Mouse (Mus musculus): ENCODE measurements around the gene Xlr4a. TPM values are rescaled to one million over a fixed set of nuclear protein-coding genes. Genes with fewer than 3 reads are reported as not detected.
"Not testable (repeated sequence)": the region's sequence is repeated elsewhere in the genome, so short reads cannot be mapped to it uniquely, and the experiment has no call there.

The Xlr4a gene
- total RNA-seq (2021) = 1 to 10 TPM in 1 of 2 experiments, not detected in 1; 1.0 TPM

DNA sequence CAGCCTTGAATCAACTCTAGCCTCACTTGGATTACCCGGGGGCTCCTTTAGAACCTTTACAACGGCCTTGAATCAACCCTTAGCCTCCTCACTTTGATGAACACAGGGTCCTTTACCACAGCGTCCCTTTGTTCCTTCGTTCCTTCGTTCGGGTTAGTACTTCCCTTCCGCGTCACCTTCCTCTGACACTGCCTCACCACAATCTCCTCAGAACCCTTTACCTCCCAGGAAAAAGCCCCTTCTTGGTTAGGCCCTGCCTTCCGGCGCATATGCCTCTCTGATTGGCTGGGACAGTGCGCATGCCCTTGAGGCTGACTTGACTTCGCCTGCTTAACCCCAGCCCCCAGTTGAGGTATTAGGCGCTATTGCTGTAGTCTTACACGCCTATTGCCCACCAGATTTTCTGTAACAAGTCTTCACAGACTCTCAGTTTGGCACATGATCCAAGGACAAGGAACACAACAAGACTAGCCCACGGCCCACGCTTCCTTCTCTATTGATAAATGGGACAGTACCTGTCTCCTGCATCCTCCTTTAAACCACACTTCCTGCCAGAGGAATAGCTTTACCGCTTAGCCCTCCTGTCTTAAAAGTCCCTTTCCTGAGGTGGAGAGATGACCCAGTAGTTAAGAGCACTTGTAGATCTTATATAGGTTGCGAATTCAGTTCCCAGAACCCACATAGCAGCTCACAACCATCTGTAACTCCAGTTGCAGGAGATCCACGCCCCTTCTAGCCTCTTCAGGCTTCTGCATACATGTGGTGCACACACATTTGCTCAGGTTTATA is at the start of gene Xlr4a:
TSS of gene Xlr4a (minus strand) at position 212 of the 789 bp plus-strand sequence.
- not testable (repeated sequence) for DNase-seq

DNA sequence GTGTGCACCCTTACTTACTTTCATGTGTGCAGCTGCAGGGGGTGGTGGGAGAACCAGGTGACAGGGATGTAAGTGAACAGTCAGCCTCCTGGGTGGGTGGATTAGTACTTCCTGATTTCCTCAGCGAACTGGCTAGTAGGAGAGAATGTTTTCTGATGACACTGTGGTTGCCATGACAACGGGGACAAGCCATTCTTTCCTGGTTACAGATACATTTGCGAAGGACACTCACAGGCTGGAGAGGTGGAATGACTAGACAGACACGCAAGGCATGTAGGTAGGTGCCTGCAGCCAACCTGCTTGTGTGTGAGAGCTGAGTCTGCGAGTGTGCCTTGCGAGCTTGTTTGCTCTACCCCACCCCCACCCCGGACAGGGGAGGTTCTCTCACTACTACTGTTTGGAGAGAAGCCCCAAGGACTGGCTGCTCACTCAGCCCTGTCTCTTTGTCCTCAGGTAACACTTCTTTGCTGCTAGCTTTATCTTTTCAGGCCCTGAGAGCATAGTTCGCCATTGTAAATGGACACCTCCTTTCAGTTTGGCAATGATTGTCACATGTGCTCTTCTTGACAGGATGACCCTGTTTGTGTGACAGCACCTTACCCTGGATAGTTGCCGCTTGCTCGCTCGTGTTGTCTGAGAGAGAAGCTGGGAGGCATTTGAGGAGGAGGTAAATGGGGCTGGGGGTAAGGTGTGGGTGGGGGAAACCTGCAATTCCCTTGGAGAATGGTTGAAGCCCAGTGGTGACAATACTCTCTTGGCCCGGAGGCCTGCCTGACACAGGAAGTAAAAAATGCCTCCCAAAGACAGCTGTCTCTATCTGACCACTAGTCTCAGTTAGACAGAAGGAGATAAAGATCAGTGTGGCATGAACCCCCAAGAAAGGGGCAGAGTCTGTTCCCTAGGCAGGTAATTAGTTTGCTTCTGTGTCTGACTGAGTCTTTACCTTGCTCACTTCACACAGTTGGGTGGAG is 40.9 kb upstream of the Xlr4a start:
- not testable (repeated sequence) for DNase-seq

DNA sequence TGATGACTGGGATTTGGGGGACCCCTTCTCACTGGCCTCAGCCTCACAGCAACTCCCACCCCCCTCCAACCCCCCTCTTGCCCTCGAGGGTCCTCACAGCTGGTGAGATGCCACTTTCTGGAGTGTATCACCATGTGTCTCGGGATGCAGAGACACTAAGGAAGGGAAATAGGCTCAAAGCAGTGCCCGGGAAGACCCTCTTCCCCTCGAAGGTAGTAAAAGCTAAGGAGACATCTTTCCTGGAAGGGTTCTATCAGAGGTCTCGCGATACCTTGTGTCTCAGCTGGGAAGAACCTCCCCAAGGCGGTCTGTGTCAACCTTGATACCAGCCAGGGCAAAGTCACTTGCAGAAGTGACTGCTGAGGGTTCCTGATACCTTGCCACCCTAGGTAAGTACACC is 34.5 kb upstream of the Xlr4a start, which contains the start of gene Gm14685:
TSS of gene Gm14685 (plus strand) at position 301 of the 400 bp plus-strand sequence.
- DNase-seq = not testable (repeated sequence)

DNA sequence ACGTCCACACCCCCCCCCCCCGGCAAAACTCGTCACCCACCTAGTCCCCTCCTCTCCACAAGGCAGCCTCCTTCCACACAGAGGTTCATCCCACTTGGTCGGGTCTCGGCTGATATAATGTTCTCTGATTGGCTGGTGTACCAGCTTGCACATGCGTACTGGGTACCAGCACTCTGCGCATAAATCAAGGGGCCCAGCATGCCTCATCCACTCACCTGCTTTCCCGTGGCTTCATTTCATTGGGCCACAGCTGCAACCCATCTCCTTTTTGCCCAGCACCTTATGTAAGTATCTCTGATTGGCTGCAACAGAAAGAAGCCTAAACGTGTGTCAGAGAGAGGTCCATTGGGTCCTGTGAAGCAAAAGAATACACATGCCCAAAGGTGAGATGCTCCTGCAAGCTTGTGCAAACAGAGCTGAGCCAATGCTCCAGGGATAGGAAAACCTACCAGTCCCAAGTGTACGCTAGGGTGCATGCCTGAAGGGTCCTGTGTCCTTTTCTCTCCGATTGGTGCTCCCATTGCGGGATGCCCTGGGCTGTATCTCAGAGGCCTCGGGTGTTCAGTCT is 14.7 kb upstream of the Xlr4a start, which contains the start of gene Xlr3a:
TSS of gene Xlr3a (minus strand) at position 155 of the 568 bp plus-strand sequence.
- DNase-seq = not testable (repeated sequence)

DNA sequence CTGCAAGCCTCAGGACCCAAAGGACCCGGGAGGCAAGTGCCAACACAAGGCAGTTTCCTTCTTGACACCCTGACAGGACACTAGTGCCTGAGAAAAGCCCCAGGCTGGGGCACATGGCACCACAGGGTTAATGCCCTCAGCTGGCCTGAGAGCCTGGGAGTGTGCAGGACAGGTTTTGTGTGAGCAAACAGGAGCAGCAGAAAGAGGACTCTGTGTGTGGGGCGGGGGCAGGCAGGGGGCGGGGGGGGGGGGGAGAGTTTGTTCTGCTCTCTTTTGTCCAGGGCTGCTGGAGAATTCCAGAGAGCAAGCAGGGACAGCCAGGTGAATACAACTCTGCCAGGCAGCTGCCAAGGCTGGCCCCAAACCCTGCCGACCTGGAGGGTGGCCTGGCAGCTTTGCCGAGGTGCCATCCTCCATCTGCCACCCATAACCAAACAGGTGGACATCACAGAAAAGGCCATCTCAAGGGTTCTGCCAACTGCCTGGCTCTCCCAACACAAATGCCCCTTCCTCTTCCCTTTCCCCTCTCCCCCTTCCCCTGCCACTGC is 15.4 kb downstream of the Xlr4a start:
- DNase-seq = not testable (repeated sequence)

DNA sequence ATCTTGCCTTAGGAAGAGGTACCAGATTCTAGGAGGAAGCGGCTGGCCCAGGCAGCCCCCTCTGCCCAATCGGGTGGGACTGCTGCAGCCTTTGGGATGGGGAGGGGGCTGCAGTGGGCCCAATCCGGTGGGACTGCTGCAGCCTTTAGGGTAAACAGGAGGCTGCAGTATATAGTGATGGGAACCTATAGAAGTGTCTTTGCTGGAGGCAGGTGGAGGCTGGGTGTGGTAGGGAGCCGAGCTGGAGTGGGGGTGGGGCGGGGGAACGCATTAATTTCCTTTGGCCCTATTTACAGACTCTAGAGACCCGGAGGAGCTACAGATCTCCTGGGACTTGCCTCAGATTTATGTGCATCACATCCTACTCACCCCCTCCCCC is 17.9 kb downstream of the Xlr4a start, which contains the start of gene Pnma3:
TSS of gene Pnma3 (plus strand) at position 373 of the 379 bp plus-strand sequence.
- no peak for DNase-seq

DNA sequence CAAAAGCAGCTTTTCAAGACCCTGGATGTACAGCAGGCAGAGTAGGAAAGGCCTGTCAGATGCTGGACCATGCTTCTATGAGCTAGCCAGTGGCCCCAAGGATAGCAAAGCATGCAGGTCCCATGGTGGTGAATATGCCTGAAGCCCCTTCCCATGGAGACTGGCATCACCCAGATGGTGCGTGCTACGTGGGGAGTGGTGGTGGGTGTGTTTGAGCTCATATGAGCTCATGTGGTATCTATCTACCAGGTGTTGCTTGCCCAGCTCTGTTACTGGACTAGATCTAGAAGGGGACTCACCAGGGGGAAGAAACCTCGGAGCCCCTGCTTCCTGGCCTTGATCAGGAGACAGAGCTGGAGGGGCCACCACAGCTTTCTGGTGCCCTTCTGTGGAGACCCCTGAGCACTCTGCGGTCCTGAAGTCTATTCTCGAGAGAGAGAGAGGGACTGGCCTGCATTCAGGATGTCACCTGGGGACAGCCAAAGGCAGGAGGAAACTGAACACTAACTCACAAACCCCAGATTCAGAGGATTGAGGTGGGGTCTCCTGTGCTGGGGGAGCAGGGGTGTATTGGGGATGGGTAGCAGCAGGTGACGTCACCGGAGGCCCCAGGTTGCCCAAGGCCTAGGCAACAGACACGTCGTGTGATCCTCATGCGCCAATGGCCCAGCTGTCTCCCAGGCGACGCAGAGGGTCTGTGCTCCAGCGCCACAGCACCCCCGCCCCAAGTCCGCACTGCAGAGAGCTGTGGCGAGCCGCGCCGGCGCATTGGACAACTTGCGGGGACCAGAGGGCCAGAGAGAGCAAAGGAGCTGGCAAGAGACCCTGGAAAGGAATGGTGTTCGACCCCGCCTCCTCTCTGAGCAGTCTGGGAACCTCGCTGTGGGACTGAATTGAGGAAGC is 18.5 kb downstream of the Xlr4a start:
- no peak for DNase-seq

DNA sequence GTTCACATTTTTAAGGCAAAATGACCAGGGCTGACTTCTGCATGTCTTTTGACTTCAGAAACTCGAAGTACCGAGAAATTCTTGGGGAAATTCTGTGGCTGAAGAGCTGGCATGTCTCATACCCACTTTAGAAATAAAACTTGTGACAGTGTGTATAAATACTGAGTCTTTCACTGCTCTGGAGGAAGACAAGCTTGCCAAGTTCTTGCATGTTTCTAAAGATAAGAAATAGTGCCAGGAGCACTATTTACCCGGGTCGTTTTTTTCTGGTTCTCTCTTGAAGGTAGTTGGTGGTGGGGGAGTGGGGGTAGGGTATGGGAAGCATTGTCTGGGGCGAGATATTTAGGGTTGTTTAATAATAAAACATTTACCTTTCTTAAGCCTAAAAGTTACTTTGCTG is 20.0 kb downstream of the Xlr4a start:
- no peak for DNase-seq

DNA sequence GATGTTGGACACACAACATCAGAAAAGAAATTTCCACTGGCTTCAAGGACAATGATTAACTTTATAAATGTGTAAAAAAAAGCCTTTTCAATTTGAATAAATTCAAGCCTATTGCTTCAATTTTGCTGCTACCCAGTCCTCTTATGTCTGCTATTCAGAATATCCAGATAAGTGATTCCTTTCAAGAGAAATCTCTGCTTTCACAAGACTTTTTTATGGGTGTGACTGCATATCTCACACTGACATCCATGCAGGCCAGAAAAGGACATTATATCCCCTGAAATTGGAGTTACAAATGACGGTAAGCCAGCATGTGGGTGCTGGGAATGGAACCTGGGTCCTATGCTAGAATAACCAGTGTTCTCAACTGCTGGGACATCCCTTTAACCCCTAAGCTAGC is 20.8 kb downstream of the Xlr4a start:
- DNase-seq = no peak

DNA sequence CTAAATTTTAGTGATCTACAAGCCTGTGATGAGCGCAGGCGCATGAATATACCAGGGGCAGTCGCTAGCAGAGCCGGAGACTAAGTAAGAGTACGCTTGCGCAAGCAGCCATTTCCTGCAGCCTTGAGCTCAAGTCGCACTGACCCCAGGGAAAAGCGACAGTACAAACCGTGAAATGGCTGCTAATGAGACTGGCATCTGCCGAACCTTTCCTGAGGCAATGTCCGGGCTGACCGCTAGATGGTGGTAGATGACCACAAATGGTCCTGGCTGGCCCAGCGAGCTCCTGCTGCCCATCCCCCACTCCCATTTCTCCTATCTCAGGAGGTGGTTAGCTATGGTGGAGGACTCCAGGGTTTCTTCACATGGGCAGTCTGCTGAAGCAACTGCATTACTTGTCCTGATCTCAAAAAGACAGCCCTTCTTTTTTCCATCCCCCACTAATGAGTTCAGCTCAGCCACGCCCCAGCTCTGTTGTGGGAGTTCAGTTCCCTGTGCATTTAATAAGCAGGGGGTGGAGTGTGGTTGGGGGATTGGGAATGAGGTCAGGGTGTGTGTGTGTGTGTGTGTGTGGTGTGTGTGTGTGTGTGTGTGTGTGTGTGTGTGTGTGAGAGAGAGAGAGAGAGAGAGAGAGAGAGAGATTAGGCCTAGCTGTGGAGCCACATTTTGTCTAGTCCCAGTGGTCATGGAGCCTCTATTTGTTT is 28.3 kb downstream of the Xlr4a start:
- DNase-seq = peak; percentile 97

DNA sequence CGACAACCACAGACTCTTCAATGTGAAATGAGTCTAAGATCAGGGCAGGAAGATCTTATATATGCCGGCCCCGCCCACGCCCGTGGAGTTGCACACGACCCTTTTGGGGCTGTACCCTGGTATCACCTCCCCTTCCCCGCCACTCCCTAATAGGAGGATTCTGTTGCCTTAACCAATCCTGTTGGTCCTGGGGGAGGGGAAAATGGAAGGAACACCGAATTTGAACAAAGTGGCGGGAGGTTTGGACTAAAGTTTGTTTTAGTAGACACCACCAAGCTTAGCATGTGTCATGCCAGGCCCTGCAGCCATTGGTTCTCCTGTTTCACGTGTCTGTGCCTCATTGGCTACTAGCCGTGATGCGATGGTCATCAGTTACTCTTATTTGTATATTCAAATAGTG is 42.6 kb downstream of the Xlr4a start:
- DNase-seq = no peak

DNA sequence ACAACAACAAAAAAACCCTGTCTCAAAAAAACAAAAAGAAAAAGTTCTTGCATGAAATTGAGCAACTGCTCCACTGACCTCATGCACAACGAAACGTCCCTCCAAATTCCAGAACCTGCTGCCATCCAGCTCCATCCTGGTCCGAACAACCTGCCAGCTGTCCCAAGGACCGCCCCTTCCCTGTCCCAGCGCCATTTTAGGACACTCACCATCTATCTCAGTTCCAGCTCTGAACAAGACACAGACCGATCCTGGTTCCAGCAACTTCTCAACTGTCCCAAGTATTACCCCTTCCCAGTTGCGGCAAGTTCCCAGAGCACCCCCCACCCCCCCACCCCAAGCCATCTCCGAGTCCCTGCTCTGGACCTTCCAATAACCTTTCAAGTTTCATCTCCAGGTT is 43.4 kb downstream of the Xlr4a start:
- DNase-seq = no peak

DNA sequence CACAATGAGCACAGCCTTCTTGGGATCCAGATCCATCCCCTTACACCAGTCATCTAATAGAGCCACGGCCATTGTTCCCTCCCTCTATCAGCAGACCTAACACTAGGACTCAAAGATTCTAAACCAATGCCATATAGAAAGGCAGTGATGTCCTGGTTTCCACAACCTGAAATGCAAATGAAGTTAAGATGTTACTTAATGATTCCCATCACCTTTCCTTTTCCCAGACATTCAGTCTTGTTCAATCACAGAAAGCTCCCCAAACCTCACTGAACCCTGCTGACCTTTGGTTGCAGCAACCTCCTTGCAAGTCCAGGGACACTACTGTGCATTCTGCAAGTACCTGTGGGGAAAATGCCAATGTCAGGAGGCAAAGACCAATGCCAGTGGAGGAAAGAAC is 45.3 kb downstream of the Xlr4a start, which contains the start of gene Pnma5:
TSS of gene Pnma5 (minus strand) at position 101 of the 400 bp plus-strand sequence.
- no peak for DNase-seq

Other genes with a start within 250 kb of the Xlr4a start
- gene Cetn2, start 164.1 kb downstream of the Xlr4a start, total RNA-seq (2021) = 10 to 100 TPM; 35.4 to 36.6 TPM
- 10 to 100 TPM; 15.9 to 16.3 TPM for gene Nsdhl, start 163.9 kb downstream of the Xlr4a start, total RNA-seq (2021)
- 1 to 10 TPM; 2.3 to 2.6 TPM for gene Zfp185, start 95.1 kb downstream of the Xlr4a start, total RNA-seq (2021)
- gene Pnma5, start 45.4 kb downstream of the Xlr4a start, total RNA-seq (2021) = under 1 TPM; 0.14 to 0.19 TPM
- gene Pnma3, start 17.7 kb downstream of the Xlr4a start, total RNA-seq (2021) = not detected
- gene Xlr3a, start 14.6 kb upstream of the Xlr4a start, total RNA-seq (2021) = under 1 TPM; 0.60 to 0.72 TPM
- gene Gm14685, start 34.6 kb upstream of the Xlr4a start, total RNA-seq (2021) = not detected
- not detected for gene Xlr5b, start 66.3 kb upstream of the Xlr4a start, total RNA-seq (2021)
- gene DXBay18, start 67.0 kb upstream of the Xlr4a start, total RNA-seq (2021) = not detected
- gene Spin2d, start 94.5 kb upstream of the Xlr4a start, total RNA-seq (2021) = not detected
- gene Xlr3b, start 109.7 kb upstream of the Xlr4a start, total RNA-seq (2021) = 1 to 10 TPM in 1 of 2 experiments, under 1 TPM in 1; 0.92 to 6.2 TPM
- 1 to 10 TPM in 1 of 2 experiments, under 1 TPM in 1; 0.20 to 1.3 TPM for gene Xlr4b, start 131.9 kb upstream of the Xlr4a start, total RNA-seq (2021)
- gene F8a, start 145.8 kb upstream of the Xlr4a start, total RNA-seq (2021) = 1 to 10 TPM; 7.1 to 7.2 TPM
- not detected for gene Xlr4c, start 160.7 kb upstream of the Xlr4a start, total RNA-seq (2021)
- not detected for gene Xlr3c, start 182.9 kb upstream of the Xlr4a start, total RNA-seq (2021)
- gene Xlr5a, start 210.5 kb upstream of the Xlr4a start, total RNA-seq (2021) = not detected
- not detected for gene Xlr5c, start 210.5 kb upstream of the Xlr4a start, total RNA-seq (2021)